Mouse (Mus musculus): ENCODE results near the gene Ppie.
"Not testable (repeated sequence)": the region's sequence is repeated elsewhere in the genome, so short reads cannot be mapped to it uniquely, and the experiment has no call there.

The Ppie gene

DNA sequence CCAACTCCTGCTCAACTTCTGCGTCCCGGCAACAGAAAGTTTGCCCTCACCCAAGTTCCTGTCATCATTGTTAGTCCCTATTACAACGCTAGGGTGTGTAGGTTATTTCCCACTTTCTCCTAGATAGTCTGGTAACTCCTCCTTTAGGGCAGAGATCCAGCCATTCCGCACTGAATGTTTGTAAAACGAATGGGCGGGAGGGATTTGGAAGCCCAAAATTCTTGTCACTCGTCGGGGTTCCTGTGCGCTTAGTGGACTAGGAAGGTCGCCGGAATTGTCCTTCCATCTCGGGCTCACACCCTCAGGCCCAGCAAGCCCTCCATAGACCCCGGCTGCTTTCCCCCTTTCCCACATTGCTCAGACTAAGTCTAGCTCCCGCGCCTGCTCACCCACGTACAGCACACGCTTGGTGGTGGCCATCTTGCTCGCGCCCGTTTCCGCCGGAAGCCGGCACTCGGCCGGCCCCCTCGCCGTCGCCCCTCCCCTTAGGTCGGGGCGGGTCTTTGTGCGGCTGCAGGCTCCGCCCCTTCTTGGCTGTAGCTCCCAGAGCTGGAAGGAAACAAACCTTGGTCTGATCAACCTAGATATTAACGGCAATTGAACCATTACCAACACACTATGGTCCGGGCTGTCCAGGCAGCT, at the start of gene Ppie:
Ppie (minus strand) TSS at position 439 of the 642 bp plus-strand sequence.
- peak; percentile 33 for DNase-seq (ENCODE audit: extremely low read depth, low read depth, low spot score)

GRCm38 (mm10) chr4:123184816-123185215, 45.1 kb upstream of the Ppie start:
- no peak for DNase-seq (ENCODE audit: extremely low read depth, low read depth, low spot score)

GRCm38 (mm10) chr4:123183239-123184056, 43.7 kb upstream of the Ppie start:
- DNase-seq (ENCODE audit: extremely low read depth, low read depth, low spot score), result no peak

DNA sequence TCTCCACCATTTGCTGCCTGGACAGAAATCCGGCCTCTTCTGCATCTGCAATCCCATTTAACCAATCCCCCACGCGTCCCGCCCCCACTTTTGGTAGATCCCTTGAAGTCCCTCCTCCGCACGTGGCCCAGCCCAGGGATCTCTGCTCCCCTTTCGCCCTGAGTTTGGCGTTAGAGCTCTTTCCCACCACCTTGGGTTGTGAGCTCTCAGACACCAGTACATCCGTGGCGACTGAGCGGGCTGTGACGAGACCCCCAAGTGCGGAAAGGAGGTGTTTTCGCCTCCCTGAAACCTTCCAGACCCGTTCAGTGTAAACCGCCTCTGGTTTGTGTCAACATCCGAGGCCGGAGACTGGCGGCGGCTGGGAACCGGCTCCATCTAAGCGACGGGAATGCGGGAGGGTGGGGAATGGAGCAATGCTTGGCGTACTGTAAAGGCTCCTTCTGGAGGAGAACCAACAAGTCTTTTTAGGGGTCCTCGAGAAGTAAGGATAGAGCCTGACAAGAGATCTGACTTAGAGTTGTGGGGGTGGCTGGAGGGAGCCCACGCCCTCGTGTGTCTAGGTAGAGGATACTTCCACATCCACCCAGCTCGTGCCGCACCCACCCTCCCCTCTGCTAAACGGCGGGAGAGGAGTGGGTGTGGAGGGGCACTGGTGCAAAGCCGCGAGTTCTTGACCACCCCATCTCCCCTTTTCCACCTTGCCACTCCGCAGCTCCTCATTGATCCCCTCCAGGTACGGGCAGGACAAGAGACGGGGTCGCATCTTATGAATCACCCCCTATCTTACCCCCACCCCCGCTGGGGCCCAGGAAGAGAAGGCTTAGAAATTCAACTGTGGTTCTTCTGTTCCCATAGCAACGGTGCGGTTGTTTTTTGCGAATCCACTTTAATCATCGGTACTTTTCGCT, 42.8 kb upstream of the Ppie start, which contains the start of gene Hpcal4:
Hpcal4 (plus strand) TSS at position 900 of the 911 bp plus-strand sequence.
- DNase-seq (ENCODE audit: extremely low read depth, low read depth, low spot score), result no peak

GRCm38 (mm10) chr4:123171811-123172210, 32.1 kb upstream of the Ppie start:
- no peak for DNase-seq (ENCODE audit: extremely low read depth, low read depth, low spot score)

- no peak for DNase-seq (ENCODE audit: extremely low read depth, low read depth, low spot score)
Observed at GRCm38 (mm10) chr4:123164157-123164556, 24.4 kb upstream of the Ppie start.

DNA sequence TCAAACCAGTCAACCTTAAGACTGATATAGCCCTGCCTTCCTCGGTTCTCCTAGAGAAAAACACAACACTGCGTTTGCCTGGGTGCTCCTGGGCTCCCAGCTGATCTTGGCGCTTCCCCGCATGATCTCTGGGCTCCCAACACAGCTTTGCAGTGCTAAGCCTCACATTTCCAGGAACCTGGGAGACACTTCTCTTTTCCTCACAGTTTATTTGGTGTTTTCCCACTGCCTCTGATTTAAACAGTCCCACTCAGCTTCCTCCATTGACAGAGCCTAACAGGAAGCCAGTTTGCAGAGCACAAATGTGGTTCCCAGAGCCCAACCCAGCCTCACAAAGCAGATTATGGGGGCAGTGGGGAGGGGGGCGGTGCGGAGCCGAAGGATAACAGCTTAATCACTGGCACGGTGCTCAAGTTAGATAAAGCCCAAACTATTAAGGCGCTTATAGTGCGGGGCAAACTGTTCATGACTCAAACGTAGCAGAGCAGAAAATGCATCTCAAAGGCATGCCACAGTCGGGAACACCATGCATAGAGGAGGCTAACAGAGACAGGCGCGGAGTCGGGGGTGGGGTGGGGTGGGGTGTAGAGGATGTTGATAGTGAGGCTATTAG, 22.7 kb upstream of the Ppie start:
- DNase-seq (ENCODE audit: extremely low read depth, low read depth, low spot score), result no peak

GRCm38 (mm10) chr4:123161251-123161650, 21.5 kb upstream of the Ppie start:
- DNase-seq (ENCODE audit: extremely low read depth, low read depth, low spot score), result not testable (repeated sequence)

GRCm38 (mm10) chr4:123160571-123160970, 20.8 kb upstream of the Ppie start:
- DNase-seq (ENCODE audit: extremely low read depth, low read depth, low spot score), result no peak

GRCm38 (mm10) chr4:123155840-123156239, 16.1 kb upstream of the Ppie start:
- no peak for DNase-seq (ENCODE audit: extremely low read depth, low read depth, low spot score)

DNA sequence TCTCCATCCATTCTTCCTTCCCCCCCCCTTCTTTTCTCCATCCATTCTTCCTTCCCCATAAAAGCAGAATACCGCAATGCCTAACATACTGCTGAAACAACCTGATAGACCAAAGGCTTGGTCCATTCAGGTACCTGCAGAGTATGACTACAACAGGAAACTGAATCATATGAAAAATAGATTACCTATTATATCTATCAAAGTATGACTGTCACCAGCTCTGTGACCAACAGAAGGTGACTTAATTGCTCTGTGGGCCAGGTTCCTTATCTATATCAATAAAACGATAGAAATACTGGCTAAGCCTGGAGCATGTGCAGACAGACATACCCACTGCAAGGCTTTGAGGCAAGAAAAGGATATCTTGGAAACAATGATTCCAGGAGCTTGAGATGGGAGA, 15.7 kb upstream of the Ppie start:
- no peak for DNase-seq (ENCODE audit: extremely low read depth, low read depth, low spot score)

DNA sequence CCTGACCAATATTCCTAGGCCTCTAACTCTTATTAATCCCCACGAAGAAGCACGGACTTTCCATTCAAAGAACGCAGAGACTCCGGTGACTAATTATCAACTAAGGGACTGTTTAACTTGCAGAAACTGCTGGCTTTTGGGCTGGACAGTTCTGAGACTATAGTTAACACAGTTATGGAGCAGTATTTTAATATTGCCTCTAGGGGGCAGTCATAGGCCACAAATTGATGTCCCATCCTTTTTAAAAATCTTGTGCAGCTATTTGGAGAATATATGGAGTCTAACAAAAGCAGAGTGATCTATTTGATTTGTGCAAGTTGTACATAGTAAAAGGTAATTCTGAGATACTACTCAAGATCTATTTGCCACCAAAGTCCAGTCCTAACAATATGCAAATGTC, 15.3 kb upstream of the Ppie start:
- DNase-seq (ENCODE audit: extremely low read depth, low read depth, low spot score), result no peak

DNA sequence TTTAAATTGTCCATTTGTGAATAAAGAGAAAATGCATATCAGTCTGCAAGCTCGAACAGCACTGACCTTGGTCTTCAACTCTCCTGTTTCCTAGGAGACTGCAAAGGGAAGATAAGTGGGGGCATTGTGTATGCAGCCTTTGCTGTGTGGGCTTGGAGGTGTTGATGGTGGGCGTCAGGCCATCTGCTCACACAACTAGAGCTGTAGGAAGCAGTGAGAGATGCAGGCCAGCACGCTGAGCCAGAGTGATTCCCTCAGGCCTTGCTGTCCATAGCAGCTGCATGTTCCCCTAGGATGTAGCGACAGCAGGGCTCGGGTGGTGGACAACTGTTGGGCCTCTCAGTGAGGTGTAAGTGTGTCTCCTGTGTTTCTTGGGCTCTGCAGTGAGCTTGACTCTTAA, 13.2 kb upstream of the Ppie start:
- DNase-seq (ENCODE audit: extremely low read depth, low read depth, low spot score), result no peak

GRCm38 (mm10) chr4:123152003-123152402, 12.3 kb upstream of the Ppie start:
- DNase-seq (ENCODE audit: extremely low read depth, low read depth, low spot score), result no peak

- no peak for DNase-seq (ENCODE audit: extremely low read depth, low read depth, low spot score)
Observed at GRCm38 (mm10) chr4:123147446-123148150, 7.8 kb upstream of the Ppie start.

DNA sequence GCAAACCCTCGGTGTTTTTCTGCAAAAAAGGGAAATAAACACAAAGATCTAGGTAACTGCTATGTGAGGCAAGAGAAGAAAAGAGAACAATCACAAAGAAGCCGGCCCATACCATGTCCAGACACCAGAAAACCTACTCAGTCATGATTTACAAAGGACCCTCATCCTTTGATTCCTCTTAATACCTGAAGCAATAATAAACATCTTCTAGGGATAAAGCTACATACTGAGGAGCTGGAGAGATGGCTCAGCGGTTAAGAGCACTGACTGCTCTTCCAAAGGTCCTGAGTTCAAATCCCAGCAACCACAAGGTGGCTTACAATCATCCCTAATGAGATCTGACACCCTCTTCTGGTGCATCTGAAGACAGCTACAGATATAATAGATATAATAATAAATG, 2.2 kb downstream of the Ppie start:
- no peak for DNase-seq (ENCODE audit: extremely low read depth, low read depth, low spot score)

GRCm38 (mm10) chr4:123127051-123127450, 12.7 kb downstream of the Ppie start:
- no peak for DNase-seq (ENCODE audit: extremely low read depth, low read depth, low spot score)

DNA sequence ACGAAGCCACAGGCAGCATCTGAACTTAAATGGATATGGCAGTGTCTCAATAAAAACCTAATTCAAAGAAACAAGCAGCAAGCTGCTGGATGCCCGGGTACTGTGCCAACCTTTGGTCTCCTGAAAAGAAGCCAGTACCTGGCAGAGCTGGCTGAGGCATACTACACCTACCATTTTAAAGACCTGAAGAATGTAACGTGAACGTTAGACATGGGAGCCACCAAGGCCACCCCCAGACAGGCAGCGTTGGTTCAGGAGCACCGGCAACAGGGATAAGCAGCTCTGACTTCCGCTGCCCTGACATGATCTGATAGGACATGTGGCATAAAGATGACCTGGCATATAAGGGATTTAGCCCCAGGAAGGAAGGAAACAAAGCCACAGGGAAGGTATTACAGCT, 13.1 kb downstream of the Ppie start:
- no peak for DNase-seq (ENCODE audit: extremely low read depth, low read depth, low spot score)

GRCm38 (mm10) chr4:123121286-123121685, 18.5 kb downstream of the Ppie start:
- DNase-seq (ENCODE audit: extremely low read depth, low read depth, low spot score), result no peak

GRCm38 (mm10) chr4:123116640-123117039, 23.1 kb downstream of the Ppie start:
- not testable (repeated sequence) for DNase-seq (ENCODE audit: extremely low read depth, low read depth, low spot score)

Data from fat pad, adult 2 months (tissue).